Mouse (Mus musculus): ENCODE data around the gene Nckap5. TPM values are rescaled to one million over a fixed set of nuclear protein-coding genes. Genes with fewer than 3 reads are reported as not detected.

Nckap5 gene
- polyA plus RNA-seq, 1 experiment from 2014 or later = 3.2 TPM

DNA sequence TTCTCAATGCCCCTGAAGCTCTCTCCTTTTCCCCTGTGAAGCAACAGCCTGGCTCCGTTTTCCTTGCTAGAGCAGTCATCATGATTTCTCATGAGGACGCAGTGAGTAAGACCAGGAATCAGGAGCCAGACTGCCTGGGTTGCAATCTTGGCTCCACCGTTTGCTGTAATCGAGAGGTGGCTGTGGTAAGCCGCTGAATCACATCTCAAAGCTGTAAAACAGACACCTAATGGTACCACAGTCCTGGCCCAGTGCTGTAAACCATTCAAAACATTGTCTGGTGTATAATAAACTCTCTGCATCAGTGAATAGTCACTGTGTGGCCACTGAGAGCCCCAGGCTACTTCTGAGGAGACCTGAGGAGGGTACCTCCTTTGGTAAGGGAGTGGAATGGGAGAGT, 74.9 kb downstream of the Nckap5 start:
- Histone ChIP-seq H3K27me3 (ENCODE audit: control insufficient read depth, insufficient read depth, low read length) (no peaks in the 10 kb centered on the region), H3K4me2 (no peak overlapping the region), H3K27ac (ENCODE audit: low read depth, low read length) (no peak overlapping the region), H3K4me3 (ENCODE audit: low read depth, low read length) (no peak overlapping the region), H3K9ac (ENCODE audit: low read depth, low read length) (no peak overlapping the region), H3K36me3 (ENCODE audit: control insufficient read depth, insufficient read depth, low read length) (no peaks in the 10 kb centered on the region), H3K9me3 (replicated peaks; ENCODE audit: control insufficient read depth, low read length) (no peaks in the 10 kb centered on the region), H3K4me1 (ENCODE audit: control insufficient read depth, insufficient read depth, low read length) (no peaks in the 10 kb centered on the region)
- 58% methylated on average over 5 of the region's 5 CpGs for WGBS (ENCODE audit: insufficient replicate concordance)
- ATAC-seq (replicated peaks; ENCODE audit: insufficient number of reproducible peaks, low FRiP score, low TSS enrichment) = no peak

DNA sequence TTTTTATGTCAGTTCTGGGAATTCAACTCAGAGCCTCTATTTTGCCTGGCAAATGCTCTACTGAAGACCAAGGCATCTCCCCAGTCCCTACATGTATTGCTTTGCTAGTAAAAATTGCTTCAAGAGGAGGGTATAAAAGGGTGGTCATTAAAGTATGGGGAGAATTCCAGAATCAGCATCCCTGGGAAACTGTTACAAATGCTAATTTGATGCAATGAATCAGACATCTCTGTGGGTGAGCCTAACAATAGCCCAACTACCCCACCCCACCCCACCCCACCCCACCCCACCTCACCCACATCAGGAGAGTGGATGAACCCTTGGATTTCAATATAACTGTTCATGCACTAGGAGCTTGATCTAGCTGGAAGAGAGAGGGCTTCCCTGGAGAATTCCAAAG, 77.0 kb downstream of the Nckap5 start:
- H3K27me3 ChIP-seq (ENCODE audit: control insufficient read depth, insufficient read depth, low read length) = no peaks in the 10 kb centered on the region
- H3K9me3 ChIP-seq (replicated peaks; ENCODE audit: control insufficient read depth, low read length) = no peaks in the 10 kb centered on the region
- H3K4me1 ChIP-seq (ENCODE audit: control insufficient read depth, insufficient read depth, low read length) = no peaks in the 10 kb centered on the region
- H3K4me3 ChIP-seq (ENCODE audit: low read depth, low read length) = no peak overlapping the region
- ATAC-seq (replicated peaks; ENCODE audit: insufficient number of reproducible peaks, low FRiP score, low TSS enrichment) = no peak
- no peak overlapping the region for H3K4me2 ChIP-seq
- H3K9ac ChIP-seq (ENCODE audit: low read depth, low read length) = no peak overlapping the region
- H3K36me3 ChIP-seq (ENCODE audit: control insufficient read depth, insufficient read depth, low read length) = no peaks in the 10 kb centered on the region
- no peak overlapping the region for H3K27ac ChIP-seq (ENCODE audit: low read depth, low read length)

DNA sequence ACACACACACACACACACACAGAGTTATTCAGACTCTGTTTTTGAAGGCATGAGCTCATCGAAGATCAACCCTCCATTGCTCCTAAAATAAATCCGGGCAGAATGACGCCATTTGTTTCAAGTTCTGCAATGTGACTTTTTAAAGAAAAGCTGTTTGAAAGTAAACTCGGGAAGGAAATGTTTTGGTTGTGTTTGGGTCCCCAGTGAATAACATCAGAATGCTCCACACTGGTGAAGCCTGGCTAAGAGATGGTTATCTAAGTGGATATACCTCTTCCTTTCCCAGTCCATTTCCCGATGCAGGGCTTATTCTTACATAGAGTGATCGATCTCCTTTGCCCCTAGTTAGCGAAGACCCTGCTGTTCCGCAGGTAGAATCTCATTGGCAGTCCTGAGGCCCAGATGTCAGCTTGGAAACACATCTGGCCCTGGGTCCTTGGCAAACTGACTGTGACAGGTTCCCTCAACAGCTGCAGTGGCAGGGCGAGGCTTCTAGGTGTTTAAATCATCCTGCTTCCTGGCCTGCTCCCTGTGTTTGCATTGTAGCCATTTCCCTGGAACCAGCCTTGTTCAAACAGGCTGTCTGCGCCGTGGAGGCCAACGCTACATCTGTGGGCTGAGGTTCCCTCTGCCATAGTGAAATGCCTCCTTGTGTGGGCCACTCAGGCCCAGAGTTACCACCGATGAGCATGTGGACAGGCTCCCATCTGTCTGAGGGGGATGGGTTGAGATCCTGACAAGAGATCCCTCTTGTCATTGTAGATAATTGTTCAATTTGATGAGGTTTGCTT, 78.2 kb downstream of the Nckap5 start:
- ATAC-seq (replicated peaks; ENCODE audit: insufficient number of reproducible peaks, low FRiP score, low TSS enrichment) = no peak

DNA sequence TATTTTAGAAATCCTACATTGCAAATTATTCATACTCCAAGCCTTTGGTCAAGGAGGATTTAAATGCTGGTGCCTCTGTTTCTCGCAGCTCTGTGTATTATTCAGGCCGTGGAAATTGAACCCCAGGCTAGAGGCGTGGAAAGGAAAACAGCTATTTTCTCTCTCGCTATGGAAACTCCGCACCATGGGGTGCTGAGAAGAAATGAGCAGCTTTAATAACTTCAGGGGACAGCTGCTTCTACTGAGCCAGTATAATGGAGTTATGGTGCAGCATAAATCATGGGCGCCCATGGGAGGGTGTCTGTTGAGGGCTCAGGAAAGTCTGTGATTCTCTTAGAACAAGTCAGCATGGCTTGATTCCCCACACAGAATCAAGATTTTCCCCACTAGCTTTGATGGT, 79.5 kb downstream of the Nckap5 start:
- no peaks in the 10 kb centered on the region for H3K4me1 ChIP-seq (ENCODE audit: control insufficient read depth, insufficient read depth, low read length)
- no peaks in the 10 kb centered on the region for H3K36me3 ChIP-seq (ENCODE audit: control insufficient read depth, insufficient read depth, low read length)
- no peaks in the 10 kb centered on the region for H3K27me3 ChIP-seq (ENCODE audit: control insufficient read depth, insufficient read depth, low read length)
- no peak overlapping the region for H3K9ac ChIP-seq (ENCODE audit: low read depth, low read length)
- no peak for ATAC-seq (replicated peaks; ENCODE audit: insufficient number of reproducible peaks, low FRiP score, low TSS enrichment)
- WGBS (ENCODE audit: insufficient replicate concordance) = 85% methylated on average over 6 of the region's 6 CpGs
- H3K4me2 ChIP-seq = no peak overlapping the region
- H3K9me3 ChIP-seq (replicated peaks; ENCODE audit: control insufficient read depth, low read length) = no peaks in the 10 kb centered on the region
- H3K27ac ChIP-seq (ENCODE audit: low read depth, low read length) = no peak overlapping the region
- H3K4me3 ChIP-seq (ENCODE audit: low read depth, low read length) = no peak overlapping the region

More for the DNA sequence above, 78.2 kb downstream of the Nckap5 start:
- no peak overlapping the region for H3K4me3 ChIP-seq (ENCODE audit: low read depth, low read length)
- no peak overlapping the region for H3K9ac ChIP-seq (ENCODE audit: low read depth, low read length)
- H3K27me3 ChIP-seq (ENCODE audit: control insufficient read depth, insufficient read depth, low read length) = no peaks in the 10 kb centered on the region
- H3K4me2 ChIP-seq = no peak overlapping the region
- WGBS (ENCODE audit: insufficient replicate concordance) = 71% methylated on average over 13 of the region's 13 CpGs
- H3K27ac ChIP-seq (ENCODE audit: low read depth, low read length) = no peak overlapping the region
- no peaks in the 10 kb centered on the region for H3K36me3 ChIP-seq (ENCODE audit: control insufficient read depth, insufficient read depth, low read length)
- no peaks in the 10 kb centered on the region for H3K9me3 ChIP-seq (replicated peaks; ENCODE audit: control insufficient read depth, low read length)
- H3K4me1 ChIP-seq (ENCODE audit: control insufficient read depth, insufficient read depth, low read length) = no peaks in the 10 kb centered on the region

DNA sequence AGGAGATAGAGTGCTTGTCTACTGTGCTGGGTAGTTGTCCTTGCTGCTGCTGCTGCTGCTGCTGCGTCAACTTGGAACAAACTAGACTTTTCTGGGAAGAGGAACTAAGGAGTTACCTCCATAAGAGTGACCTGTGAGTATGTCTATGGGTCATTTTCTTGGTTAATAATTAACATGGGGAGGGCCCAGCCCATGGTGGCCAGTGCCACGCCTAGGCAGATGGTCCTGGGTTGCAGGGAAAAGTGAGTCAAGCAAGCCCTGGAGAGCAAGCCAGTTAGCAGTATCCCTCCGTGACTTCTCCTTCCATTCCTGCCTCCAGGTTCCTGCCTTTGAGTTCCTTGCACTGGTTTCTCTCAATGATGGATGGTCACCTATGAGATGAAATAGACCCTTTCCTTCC, 80.4 kb downstream of the Nckap5 start:
- Histone ChIP-seq H3K4me3 (ENCODE audit: low read depth, low read length) (no peak overlapping the region), H3K27me3 (ENCODE audit: control insufficient read depth, insufficient read depth, low read length) (no peaks in the 10 kb centered on the region), H3K4me2 (no peak overlapping the region), H3K36me3 (ENCODE audit: control insufficient read depth, insufficient read depth, low read length) (no peaks in the 10 kb centered on the region), H3K27ac (ENCODE audit: low read depth, low read length) (no peak overlapping the region), H3K4me1 (ENCODE audit: control insufficient read depth, insufficient read depth, low read length) (no peaks in the 10 kb centered on the region), H3K9ac (ENCODE audit: low read depth, low read length) (no peak overlapping the region), H3K9me3 (replicated peaks; ENCODE audit: control insufficient read depth, low read length) (no peaks in the 10 kb centered on the region)
- 91% methylated on average over 3 of the region's 3 CpGs for WGBS (ENCODE audit: insufficient replicate concordance)
- no peak for ATAC-seq (replicated peaks; ENCODE audit: insufficient number of reproducible peaks, low FRiP score, low TSS enrichment)

DNA sequence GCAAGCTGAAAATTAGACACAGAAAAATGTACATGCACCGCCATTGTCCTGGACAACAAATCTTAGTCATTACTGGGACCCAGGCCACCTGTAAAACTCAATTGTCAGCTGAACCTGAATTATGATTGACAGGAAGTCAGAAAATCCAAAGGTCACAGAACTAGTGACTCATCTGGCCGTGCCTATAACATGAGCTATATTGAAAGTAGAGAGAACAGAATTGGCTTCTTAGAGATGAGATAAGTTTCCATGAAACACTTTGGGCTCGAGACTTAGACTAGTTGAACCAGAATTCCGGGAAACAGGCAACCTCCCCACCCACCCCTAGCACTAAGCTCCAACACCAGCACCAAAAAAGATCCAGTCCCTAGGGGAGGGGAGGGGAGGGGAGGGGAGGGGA, 82.7 kb downstream of the Nckap5 start:
- Histone ChIP-seq H3K36me3 (ENCODE audit: control insufficient read depth, insufficient read depth, low read length) (no peaks in the 10 kb centered on the region), H3K4me1 (ENCODE audit: control insufficient read depth, insufficient read depth, low read length) (no peaks in the 10 kb centered on the region), H3K4me3 (ENCODE audit: low read depth, low read length) (no peak overlapping the region), H3K9me3 (replicated peaks; ENCODE audit: control insufficient read depth, low read length) (no peaks in the 10 kb centered on the region), H3K9ac (ENCODE audit: low read depth, low read length) (no peak overlapping the region), H3K4me2 (no peak overlapping the region), H3K27me3 (ENCODE audit: control insufficient read depth, insufficient read depth, low read length) (no peaks in the 10 kb centered on the region), H3K27ac (ENCODE audit: low read depth, low read length) (no peak overlapping the region)
- WGBS (ENCODE audit: insufficient replicate concordance) = 83% methylated on average over 4 of the region's 4 CpGs
- no peak for ATAC-seq (replicated peaks; ENCODE audit: insufficient number of reproducible peaks, low FRiP score, low TSS enrichment)

DNA sequence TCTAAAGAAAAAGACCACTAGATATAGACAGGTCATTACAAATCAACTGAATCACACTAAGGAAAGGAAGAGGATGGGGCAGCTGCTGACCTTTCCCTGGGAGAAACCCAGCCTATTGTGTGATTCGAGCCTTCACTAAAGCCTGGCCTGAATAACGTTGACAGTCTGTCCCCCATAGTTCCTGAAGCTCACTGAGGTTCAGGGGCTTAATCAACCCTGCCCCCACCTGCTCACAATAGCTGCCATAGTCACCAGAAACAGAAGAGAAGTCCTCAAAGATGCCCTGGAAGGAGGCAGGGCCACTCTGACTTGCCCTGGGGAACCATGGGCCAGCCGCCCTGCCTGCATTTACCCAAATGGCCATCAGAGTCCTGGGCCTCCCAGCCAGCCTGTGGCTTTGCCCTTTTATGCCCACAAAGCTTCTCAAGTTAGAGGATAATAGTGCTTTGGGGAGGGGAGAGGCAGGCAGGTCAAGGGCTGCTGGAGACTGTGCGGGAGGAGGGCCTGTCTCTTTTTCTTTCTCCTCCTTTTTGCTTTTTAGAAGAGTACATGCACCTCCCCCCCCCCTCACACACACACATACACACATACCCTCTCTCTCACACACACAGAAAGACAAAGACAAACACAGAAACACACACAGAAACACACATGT, 85.0 kb downstream of the Nckap5 start:
- H3K4me2 ChIP-seq = no peak overlapping the region
- H3K36me3 ChIP-seq (ENCODE audit: control insufficient read depth, insufficient read depth, low read length) = no peaks in the 10 kb centered on the region
- H3K27ac ChIP-seq (ENCODE audit: low read depth, low read length) = no peak overlapping the region
- H3K4me1 ChIP-seq (ENCODE audit: control insufficient read depth, insufficient read depth, low read length) = no peaks in the 10 kb centered on the region
- H3K27me3 ChIP-seq (ENCODE audit: control insufficient read depth, insufficient read depth, low read length) = no peaks in the 10 kb centered on the region
- no peak for ATAC-seq (replicated peaks; ENCODE audit: insufficient number of reproducible peaks, low FRiP score, low TSS enrichment)
- no peak overlapping the region for H3K4me3 ChIP-seq (ENCODE audit: low read depth, low read length)
- 54% methylated on average over 4 of the region's 4 CpGs for WGBS (ENCODE audit: insufficient replicate concordance)
- H3K9me3 ChIP-seq (replicated peaks; ENCODE audit: control insufficient read depth, low read length) = no peaks in the 10 kb centered on the region
- no peak overlapping the region for H3K9ac ChIP-seq (ENCODE audit: low read depth, low read length)

DNA sequence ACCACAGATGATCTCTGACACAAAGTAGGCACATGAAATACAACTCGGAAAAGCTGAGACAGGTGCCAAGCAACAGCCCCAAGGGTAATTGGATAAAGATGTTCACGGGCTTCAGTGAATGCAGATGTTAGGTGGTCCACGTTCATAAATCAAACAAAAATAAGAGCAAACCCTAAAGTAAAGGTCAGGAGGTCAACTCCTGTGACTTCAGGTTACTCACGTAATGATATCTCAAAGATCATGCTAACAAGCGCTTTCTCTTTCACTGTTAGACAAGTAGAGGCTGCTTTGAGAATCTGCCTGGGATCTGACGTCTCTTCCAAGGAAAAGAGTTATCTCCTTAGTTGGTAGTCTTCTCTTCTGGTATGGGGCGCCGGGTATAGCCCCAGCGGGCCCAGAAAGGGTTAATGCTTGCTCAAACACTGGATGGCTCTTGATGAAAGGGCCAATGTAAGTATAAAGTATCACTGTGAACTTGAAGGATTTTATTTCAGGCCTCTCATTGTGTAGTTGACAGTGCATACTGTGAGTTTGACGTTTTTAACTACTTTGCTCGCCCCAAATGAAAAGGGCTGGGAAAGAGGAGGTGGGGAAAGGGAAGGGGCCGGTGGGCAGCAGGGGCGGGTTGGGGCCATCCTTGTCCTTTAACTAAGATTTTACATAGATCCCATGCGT, 85.8 kb downstream of the Nckap5 start:
- no peak overlapping the region for H3K4me3 ChIP-seq (ENCODE audit: low read depth, low read length)
- H3K9ac ChIP-seq (ENCODE audit: low read depth, low read length) = no peak overlapping the region
- no peak overlapping the region for H3K27ac ChIP-seq (ENCODE audit: low read depth, low read length)
- WGBS (ENCODE audit: insufficient replicate concordance) = 82% methylated on average over 14 of the region's 14 CpGs
- no peak overlapping the region for H3K4me2 ChIP-seq
- H3K27me3 ChIP-seq (ENCODE audit: control insufficient read depth, insufficient read depth, low read length) = no peaks in the 10 kb centered on the region
- H3K36me3 ChIP-seq (ENCODE audit: control insufficient read depth, insufficient read depth, low read length) = no peaks in the 10 kb centered on the region
- no peaks in the 10 kb centered on the region for H3K9me3 ChIP-seq (replicated peaks; ENCODE audit: control insufficient read depth, low read length)
- no peaks in the 10 kb centered on the region for H3K4me1 ChIP-seq (ENCODE audit: control insufficient read depth, insufficient read depth, low read length)
- no peak for ATAC-seq (replicated peaks; ENCODE audit: insufficient number of reproducible peaks, low FRiP score, low TSS enrichment)
